Mouse (Mus musculus): ENCODE data around the gene Guca1b. TPM values are rescaled to one million over a fixed set of nuclear protein-coding genes. Genes with fewer than 3 reads are reported as not detected.
A peak's percentile ranks its signal among the peaks of the same experiment; 100 is the strongest.

Guca1b gene
- total RNA-seq (2014; fragmentation: Nextera tagmentation) (not detected in 2 replicates), total RNA-seq (2017) (not detected in 2 replicates), polyA plus RNA-seq (2012) (not detected in 2 replicates)

DNA sequence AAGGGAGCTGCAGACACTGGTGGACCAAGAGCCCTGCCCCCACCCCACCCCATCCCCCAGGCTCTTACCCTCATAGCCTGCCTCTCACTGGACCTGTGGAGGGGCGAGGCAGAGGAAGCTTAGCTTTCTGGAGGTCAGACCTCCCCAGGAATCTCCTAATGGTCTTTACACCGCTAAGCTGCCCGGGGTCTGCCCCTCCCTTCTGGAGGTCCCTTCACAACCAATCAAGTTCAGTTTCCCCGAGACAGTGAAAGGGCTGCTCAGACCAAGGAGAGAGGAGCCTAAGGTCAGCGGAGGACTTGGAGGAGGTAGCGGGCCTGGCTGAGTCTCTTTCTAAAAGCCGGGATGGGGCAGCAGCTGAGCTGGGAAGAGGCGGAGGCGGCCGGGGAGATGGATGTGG, at the start of gene Guca1b:
Gene Guca1b, plus strand, starts transcription at position 249 of the 400 bp plus-strand sequence.
- Histone ChIP-seq H3K9me3 (replicated peaks) (peaks cover 3% of the 10 kb centered on the region), H3K4me1 (ENCODE audit: insufficient read depth, low read depth, low read length) (no peaks in the 10 kb centered on the region), H3K4me3 (ENCODE audit: low read depth, low read length) (no peak within 1 kb of the TSS), H3K27me3 (ENCODE audit: insufficient read depth, low read length) (no peaks in the 10 kb centered on the region), H3K36me3 (replicated peaks) (peaks cover 22% of the 10 kb centered on the region)
- DNase-seq (ENCODE audit: low spot score) (no peak), ATAC-seq (ENCODE audit: extremely low read depth, insufficient number of reproducible peaks, low FRiP score, poor library complexity, severe bottlenecking) (no peak)
- no peak for TF ChIP-seq CTCF (IDR thresholded peaks at IDR 0.05; ENCODE audit: low read depth, low read length)
- TF ChIP-seq GATA2 (IDR thresholded peaks at IDR 0.05; ENCODE audit: borderline replicate concordance, low read depth, low read length): no peak
- no peak for TF ChIP-seq POLR2AphosphoS5 (IDR thresholded peaks at IDR 0.05; ENCODE audit: insufficient replicate concordance, low read depth, low read length)
- TF ChIP-seq TAL1 (conservative IDR thresholded peaks at IDR 0.05; ENCODE audit: low read depth, low read length): no peak

GRCm38 (mm10) chr17:47343121-47343520, 42.1 kb upstream of the Guca1b start:
- no peaks in the 10 kb centered on the region for H3K4me1 ChIP-seq (ENCODE audit: insufficient read depth, low read depth, low read length)
- DNase-seq (ENCODE audit: low spot score) (no peak), ATAC-seq (ENCODE audit: extremely low read depth, insufficient number of reproducible peaks, low FRiP score, poor library complexity, severe bottlenecking) (no peak)
- peaks cover 7% of the 10 kb centered on the region; the same call in 1 of the 2 replicates for H3K9me3 ChIP-seq (replicated peaks)
- no peak overlapping the region for H3K4me3 ChIP-seq (ENCODE audit: low read depth, low read length)
- no peaks in the 10 kb centered on the region; the same call in 1 of the 2 replicates for H3K27me3 ChIP-seq (ENCODE audit: insufficient read depth, low read length)
- no peaks in the 10 kb centered on the region for H3K36me3 ChIP-seq (replicated peaks)
- TF ChIP-seq TAL1 (conservative IDR thresholded peaks at IDR 0.05; ENCODE audit: low read depth, low read length) (no peak), POLR2AphosphoS5 (IDR thresholded peaks at IDR 0.05; ENCODE audit: insufficient replicate concordance, low read depth, low read length) (no peak), GATA1 (IDR thresholded peaks at IDR 0.05; ENCODE audit: borderline replicate concordance, low read length) (no peak), CTCF (IDR thresholded peaks at IDR 0.05; ENCODE audit: low read depth, low read length) (no peak), GATA2 (IDR thresholded peaks at IDR 0.05; ENCODE audit: borderline replicate concordance, low read depth, low read length) (no peak)

DNA sequence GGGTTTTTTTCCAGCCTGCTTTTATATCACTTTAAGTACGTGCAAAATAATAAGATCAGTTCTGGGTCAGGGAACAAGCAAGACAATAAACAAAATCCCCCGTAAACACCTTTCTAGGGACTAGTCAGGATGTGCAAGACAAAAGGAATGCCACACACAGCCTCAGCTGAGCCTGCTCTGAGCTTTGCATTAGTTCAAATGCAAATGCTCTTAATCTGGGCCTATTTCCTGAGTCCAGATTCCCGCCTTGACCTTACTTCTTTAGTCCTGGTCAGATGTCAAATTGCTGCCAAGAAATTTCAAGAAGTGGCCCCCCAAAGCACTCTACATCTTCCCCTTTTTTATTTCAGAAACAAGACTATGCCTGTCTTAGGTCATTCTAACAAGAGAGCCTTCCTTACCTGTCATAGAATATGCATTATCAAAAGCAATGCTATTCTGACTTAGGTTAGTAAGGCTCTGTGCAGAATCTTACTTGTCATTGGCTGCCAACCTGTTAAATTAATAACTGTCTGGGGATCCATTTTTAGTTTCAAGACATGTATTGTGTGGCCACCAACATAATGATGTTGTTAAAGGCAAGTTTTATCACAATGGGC, 35.4 kb upstream of the Guca1b start:
- no peak overlapping the region for H3K4me3 ChIP-seq (ENCODE audit: low read depth, low read length)
- DNase-seq (ENCODE audit: low spot score) (no peak), ATAC-seq (ENCODE audit: extremely low read depth, insufficient number of reproducible peaks, low FRiP score, poor library complexity, severe bottlenecking) (no peak)
- no peak for TF ChIP-seq TAL1 (conservative IDR thresholded peaks at IDR 0.05; ENCODE audit: low read depth, low read length)
- TF ChIP-seq GATA1 (IDR thresholded peaks at IDR 0.05; ENCODE audit: borderline replicate concordance, low read length): no peak
- TF ChIP-seq CTCF (IDR thresholded peaks at IDR 0.05; ENCODE audit: low read depth, low read length): no peak
- TF ChIP-seq POLR2AphosphoS5 (IDR thresholded peaks at IDR 0.05; ENCODE audit: insufficient replicate concordance, low read depth, low read length): no peak
- no peak for TF ChIP-seq GATA2 (IDR thresholded peaks at IDR 0.05; ENCODE audit: borderline replicate concordance, low read depth, low read length)
- H3K36me3 ChIP-seq (replicated peaks): no peaks in the 10 kb centered on the region
- H3K4me1 ChIP-seq (ENCODE audit: insufficient read depth, low read depth, low read length): no peaks in the 10 kb centered on the region
- H3K9me3 ChIP-seq (replicated peaks): peaks cover 20% of the 10 kb centered on the region
- H3K27me3 ChIP-seq (ENCODE audit: insufficient read depth, low read length): peaks cover 6% of the 10 kb centered on the region; the same call in 1 of the 2 replicates

GRCm38 (mm10) chr17:47359964-47360363, 25.2 kb upstream of the Guca1b start:
- H3K4me1 ChIP-seq (ENCODE audit: insufficient read depth, low read depth, low read length): peaks cover 2% of the 10 kb centered on the region; the same call in 1 of the 2 replicates
- no peaks in the 10 kb centered on the region for H3K9me3 ChIP-seq (replicated peaks)
- DNase-seq (ENCODE audit: low spot score): no peak
- no peak for ATAC-seq (ENCODE audit: extremely low read depth, insufficient number of reproducible peaks, low FRiP score, poor library complexity, severe bottlenecking)
- peaks cover 14% of the 10 kb centered on the region for H3K27me3 ChIP-seq (ENCODE audit: insufficient read depth, low read length)
- no peak overlapping the region for H3K4me3 ChIP-seq (ENCODE audit: low read depth, low read length)
- H3K36me3 ChIP-seq (replicated peaks): no peaks in the 10 kb centered on the region
- no peak for TF ChIP-seq TAL1 (conservative IDR thresholded peaks at IDR 0.05; ENCODE audit: low read depth, low read length)
- TF ChIP-seq CTCF (IDR thresholded peaks at IDR 0.05; ENCODE audit: low read depth, low read length): peak; percentile 84

DNA sequence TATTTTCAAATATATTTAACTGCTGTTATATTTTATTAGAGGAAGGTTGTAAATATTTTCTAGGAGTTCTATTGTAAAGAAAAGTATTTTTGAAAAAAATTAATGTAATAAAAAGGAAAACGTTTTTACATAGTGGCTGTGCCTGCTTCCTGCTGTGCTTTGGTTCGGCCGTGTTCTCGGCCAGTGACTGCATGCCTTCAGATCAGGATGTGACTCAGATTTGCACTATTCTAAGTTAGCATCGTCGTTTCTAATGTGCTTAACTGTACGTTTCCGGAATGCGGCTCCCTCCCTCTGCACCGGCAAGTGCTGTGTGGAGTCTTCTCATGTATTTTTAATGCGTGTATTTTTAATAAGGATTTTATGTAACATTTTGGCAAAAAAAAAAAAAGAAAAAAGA, 23.9 kb upstream of the Guca1b start:
- Histone ChIP-seq H3K4me1 (ENCODE audit: insufficient read depth, low read depth, low read length) (peaks cover 2% of the 10 kb centered on the region; the same call in 1 of the 2 replicates), H3K27me3 (ENCODE audit: insufficient read depth, low read length) (peaks cover 12% of the 10 kb centered on the region), H3K9me3 (replicated peaks) (no peaks in the 10 kb centered on the region), H3K36me3 (replicated peaks) (no peaks in the 10 kb centered on the region), H3K4me3 (ENCODE audit: low read depth, low read length) (no peak overlapping the region)
- no peak for ATAC-seq (ENCODE audit: extremely low read depth, insufficient number of reproducible peaks, low FRiP score, poor library complexity, severe bottlenecking)
- TF ChIP-seq GATA1 (IDR thresholded peaks at IDR 0.05; ENCODE audit: borderline replicate concordance, low read length) (no peak), TAL1 (conservative IDR thresholded peaks at IDR 0.05; ENCODE audit: low read depth, low read length) (no peak), GATA2 (IDR thresholded peaks at IDR 0.05; ENCODE audit: borderline replicate concordance, low read depth, low read length) (no peak), POLR2AphosphoS5 (IDR thresholded peaks at IDR 0.05; ENCODE audit: insufficient replicate concordance, low read depth, low read length) (no peak), CTCF (IDR thresholded peaks at IDR 0.05; ENCODE audit: low read depth, low read length) (no peak)
- DNase-seq (ENCODE audit: low spot score): no peak

- H3K4me3 ChIP-seq (ENCODE audit: low read depth, low read length): peak within 1 kb of the TSS; percentile 77
- peaks cover 32% of the 10 kb centered on the region for H3K4me1 ChIP-seq (ENCODE audit: insufficient read depth, low read depth, low read length)
- no peaks in the 10 kb centered on the region for H3K27me3 ChIP-seq (ENCODE audit: insufficient read depth, low read length)
- peak; percentile 75 for DNase-seq (ENCODE audit: low spot score)
- no peaks in the 10 kb centered on the region for H3K9me3 ChIP-seq (replicated peaks)
- H3K36me3 ChIP-seq (replicated peaks): peaks cover 28% of the 10 kb centered on the region
- TF ChIP-seq TAL1 (conservative IDR thresholded peaks at IDR 0.05; ENCODE audit: low read depth, low read length) (no peak), GATA1 (IDR thresholded peaks at IDR 0.05; ENCODE audit: borderline replicate concordance, low read length) (no peak), GATA2 (IDR thresholded peaks at IDR 0.05; ENCODE audit: borderline replicate concordance, low read depth, low read length) (no peak), POLR2AphosphoS5 (IDR thresholded peaks at IDR 0.05; ENCODE audit: insufficient replicate concordance, low read depth, low read length) (no peak), CTCF (IDR thresholded peaks at IDR 0.05; ENCODE audit: low read depth, low read length) (no peak)
- peak; percentile 85 for ATAC-seq (ENCODE audit: extremely low read depth, insufficient number of reproducible peaks, low FRiP score, poor library complexity, severe bottlenecking)
Observed at GRCm38 (mm10) chr17:47368401-47369086, 16.6 kb upstream of the Guca1b start, which contains the start of gene Mrps10. TSS of gene Mrps10 (plus strand) at chr17:47368887.
